Mouse (Mus musculus): ENCODE data around the gene Lsm10.
"Not testable (repeated sequence)": the region's sequence is repeated elsewhere in the genome, so short reads cannot be mapped to it uniquely, and the experiment has no call there.

Gene Lsm10

DNA sequence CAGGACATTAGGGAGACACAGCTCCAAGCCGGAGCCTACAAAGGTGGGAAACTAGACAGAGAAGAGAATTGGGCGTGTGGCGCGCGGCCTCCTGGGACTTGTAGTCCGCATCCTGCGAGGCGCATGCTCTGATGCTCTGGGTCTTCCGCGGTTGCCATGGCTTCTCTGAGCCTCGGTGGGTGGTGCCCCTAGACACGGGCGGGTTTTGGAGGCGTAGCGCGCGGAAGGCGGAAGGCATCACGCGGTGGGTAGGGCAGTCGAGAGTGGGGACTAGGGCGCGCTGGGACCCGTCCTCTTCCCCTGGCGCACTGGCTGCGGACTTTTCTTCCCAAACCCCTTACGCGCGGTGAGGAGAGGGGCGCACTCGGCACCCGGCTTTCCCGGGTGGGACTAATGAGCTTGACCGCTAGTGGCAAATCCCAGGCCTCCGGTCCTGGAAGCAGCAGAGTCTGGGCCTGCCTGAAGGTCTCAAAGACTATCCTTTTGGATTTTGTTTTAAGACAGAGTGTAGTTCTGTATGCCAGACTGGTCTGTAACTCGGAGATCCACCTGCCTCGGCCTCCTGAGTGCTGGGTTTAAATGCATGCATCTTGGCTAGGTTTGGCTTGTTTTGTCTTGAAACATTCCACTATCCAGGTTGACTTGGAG lies at the start of gene Lsm10:
Gene Lsm10, plus strand, starts transcription at position 160 of the 648 bp plus-strand sequence.
- peak; percentile 92 for DNase-seq

DNA sequence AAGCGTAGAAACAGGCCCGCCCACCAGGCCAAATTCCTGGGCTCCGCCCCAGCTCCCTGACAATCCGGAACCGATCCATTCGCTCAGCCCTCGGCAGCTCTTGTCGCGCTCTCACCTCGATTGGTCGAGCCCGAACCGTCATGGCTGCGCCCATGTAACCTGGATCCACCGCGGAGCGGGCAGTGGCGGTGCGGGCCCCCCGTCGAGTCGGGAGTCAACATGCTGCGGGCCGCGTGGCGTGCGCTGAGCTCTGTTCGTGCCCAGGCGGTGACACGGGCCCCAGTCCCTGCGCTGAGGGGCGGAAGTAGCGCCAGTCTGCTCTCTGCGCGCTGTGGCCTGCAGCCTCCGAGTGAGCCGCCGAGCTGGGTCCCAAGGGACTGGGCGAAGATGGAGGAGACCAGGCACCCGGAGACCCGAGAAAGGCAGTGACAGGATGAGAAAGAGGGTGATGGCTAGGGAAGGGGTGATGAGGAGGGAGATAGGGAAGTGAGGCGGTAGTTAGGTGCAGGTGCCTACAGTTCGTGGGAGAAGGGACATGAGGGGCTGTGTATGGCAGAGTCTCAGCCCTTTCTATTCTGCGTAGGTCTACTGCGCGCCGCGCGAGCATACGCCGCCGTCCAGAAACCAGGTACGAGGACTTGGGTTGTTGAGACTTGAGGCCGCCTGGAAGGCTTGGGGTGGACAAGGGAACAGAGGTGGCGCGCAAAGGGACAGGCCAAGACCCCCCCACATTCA lies 49.4 kb upstream of the Lsm10 start, which contains the start of gene Mrps15:
Gene Mrps15, plus strand, starts transcription at position 75 of the 735 bp plus-strand sequence.
- peak; percentile 81 for DNase-seq

DNA sequence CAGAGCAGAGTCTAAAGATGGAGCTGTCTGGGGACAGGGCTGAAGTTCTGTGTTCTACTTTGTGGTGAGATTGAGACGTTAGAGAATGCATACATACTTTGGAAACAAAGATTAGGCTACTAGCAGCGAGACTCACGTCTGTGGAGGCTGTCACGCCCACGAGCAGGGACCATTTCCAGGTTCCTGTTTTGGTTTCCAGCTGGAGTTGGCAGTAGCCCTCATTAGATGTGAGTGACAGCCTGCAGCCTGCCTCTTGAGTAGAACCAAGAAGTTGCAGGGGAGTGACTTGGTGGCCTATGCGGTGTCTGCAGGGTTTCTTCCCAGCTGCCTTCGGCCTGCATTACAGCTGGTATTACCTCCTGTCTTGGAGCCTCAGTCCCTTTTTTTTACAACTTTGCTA lies 44.8 kb upstream of the Lsm10 start:
- no peak for DNase-seq

DNA sequence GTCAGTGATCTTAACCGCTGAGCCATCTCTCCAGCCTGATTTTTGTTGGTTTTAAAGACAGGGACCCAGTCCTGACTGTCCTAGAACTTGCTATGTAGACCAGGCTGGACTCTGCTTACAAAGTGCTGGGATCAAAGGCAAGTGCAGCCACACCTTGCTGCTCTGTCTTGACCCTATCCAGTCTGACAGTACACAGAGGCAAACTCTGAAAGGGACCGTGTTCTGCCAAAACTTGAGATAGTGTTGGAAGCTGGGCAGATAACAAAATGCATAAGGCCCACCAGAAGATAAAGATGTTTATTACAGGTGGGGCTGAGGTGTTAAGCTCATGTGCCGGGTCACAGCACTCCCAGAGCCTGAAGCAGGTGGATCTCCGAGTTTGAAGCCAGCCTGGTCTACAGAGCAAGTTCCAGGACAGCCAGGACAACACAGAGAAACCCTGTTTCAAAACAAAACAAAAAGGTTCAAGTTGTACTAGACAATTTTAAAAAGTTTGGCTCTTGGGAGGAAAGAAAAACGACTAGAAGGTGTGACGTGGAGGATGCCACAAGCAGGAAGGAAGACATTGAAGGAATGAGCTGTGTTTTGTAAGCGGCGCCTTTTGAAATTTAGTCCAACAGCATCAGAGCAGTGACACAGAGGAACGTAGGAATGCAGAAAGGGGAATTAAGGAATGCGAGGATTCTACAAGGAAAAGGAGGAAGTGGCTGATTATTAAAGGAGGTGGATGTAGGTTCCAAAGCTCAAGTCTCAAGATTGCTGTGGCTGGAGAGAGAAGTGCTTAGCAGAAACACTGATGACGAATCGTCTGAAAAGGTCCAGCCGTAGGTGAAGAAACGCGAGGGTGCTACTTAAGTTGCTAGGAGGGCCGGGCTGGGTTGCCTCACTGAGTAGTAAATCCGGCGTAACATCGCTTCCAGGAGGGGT lies 39.0 kb upstream of the Lsm10 start:
- DNase-seq: no peak

DNA sequence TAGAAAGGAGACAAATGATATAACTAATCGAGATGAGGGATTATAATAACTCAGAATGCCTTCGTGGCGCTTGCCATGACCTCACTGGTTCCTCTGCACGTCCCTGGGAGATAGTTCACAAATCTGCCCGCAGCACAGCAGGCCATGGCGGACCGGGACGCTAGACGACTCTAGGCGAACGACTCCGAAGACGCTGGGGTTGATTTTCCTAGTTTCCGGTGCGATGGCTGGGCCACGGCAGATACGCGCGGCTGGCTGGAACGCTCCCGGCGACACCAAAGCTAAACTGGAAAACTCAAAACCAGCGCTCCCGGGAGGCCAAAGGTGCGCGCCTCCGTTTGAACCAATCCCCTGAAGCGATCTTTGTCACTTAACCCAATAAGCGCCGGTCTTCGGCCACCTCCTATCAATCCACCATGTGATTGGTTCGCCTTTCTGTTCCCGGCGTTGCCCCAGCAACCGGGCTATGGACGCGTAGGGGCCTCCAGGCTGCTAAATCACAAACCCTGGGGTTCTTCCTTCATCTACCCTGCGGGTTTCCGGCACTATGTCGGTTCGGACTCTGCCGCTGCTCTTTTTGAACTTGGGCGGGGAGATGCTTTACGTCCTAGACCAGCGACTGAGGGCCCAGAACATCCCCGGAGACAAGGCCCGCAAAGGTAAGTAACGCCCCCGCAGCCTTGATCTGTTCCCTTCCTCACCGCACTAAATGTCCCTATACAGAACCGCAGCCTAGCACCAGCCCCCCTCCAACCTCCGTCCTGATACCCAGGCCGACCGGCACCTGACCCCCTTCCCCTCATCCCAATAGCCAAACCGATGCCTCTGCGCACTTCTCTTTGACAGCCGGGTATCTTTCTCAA lies 38.1 kb upstream of the Lsm10 start, which contains the start of gene Oscp1:
Gene Oscp1, plus strand, starts transcription at position 432 of the 863 bp plus-strand sequence.
- peak; percentile 85 for DNase-seq

DNA sequence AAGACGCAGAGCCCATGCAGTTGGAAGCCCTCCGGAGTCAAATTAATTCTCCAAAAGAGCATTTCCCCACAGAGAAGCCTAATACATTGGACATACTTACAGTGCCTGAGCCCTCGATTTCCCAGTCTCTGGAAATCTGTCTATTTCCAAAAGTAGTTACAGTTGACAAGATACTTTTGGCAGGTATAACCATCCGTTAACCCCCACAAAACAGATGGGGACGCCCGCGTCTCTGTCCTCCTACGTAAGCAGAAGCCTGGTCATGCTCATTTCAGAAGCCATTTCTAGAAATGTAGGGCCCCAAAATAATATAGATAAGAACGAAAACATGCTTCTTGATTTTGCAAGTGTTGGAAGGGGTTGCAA lies 37.4 kb upstream of the Lsm10 start:
- peak; percentile 16 for DNase-seq

DNA sequence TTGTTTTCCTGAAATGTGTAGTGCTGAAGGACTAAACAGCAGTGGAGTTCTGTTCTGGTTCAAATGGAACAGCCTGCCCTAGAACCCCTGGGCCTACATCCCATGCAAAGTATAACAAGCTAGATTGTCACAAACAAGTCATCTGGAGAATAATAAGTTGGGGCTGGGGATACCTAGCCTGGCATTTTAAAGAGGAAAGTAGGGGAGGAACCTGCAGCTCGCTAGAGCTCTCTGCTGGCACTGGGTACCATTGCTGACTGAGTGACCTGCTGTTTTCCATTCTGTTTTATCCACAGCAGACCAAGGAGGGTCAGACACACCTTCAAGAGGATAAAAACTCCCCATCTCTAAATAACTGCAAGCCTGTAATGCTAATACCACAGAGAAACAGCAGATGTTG lies 33.6 kb upstream of the Lsm10 start:
- no peak for DNase-seq

DNA sequence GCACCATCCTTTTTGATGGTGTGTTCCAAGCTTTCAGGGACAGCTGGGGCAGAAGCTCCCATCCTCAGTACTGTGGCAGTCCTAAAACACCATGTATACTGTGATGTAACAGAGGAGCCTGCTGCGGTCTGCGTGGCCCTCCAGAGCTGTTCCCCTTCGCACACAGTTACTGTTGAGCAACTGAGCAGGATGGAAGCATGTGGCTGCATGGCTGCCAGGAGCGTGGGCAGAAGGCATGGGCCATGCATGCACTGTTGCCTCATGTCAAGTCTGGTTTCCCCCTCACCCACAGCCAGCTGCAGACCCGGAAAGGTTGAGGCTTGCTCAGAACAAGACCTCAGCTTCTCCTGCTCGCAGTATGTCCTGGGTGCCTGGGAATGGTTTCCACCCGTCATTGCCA lies 31.2 kb upstream of the Lsm10 start:
- no peak for DNase-seq

DNA sequence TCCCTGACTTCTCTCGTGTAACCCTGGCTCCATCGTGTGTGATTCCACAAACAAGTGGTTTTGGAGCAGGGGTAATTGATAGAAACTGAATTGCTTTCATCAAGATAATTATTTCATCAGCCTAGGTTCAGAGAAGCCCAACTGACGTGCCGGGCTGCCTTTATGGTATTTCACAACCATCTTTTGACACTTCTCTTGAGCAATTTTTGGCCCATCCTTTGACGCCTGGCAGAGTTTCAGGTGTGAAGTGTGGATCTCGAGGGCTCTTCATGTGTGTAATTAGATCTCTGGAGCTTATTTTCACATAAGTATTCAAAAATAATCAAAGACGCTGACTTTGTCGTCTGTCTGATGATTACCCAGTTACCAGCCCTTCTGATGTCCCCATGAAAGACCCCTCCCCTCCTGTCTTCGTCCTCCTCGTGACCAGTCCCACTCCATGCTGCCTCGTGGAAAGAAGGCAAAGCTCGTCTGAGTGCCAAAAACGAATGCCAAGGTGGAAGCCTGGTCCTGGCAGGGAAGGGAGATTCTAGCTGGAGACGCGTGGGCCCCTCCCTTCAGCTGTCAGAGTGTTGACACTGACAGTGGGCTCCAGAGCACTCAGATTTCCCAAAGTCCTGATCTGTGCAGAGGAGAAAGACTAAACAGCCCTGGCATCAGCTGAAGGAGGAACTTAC lies 28.9 kb upstream of the Lsm10 start:
- no peak for DNase-seq

DNA sequence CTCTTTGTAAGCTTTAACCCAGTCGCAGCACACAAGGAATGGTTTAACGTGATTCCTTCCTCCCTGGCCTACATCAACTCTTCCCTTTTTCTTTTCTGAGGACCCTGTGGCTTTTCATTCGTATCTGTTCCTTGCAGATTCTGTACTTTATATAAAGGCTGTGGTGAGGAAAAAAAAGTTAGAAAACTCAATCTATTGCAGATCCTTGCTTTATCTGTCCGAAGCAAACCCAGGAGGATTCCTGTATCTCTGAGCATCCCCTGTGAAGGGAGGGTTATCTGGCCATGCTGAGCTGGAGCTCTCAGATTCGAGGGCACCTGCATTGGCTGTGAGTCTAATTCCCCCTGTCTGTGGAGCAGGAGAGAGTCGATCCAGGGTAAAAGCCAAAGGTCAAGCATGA lies 27.6 kb upstream of the Lsm10 start:
- DNase-seq: no peak

DNA sequence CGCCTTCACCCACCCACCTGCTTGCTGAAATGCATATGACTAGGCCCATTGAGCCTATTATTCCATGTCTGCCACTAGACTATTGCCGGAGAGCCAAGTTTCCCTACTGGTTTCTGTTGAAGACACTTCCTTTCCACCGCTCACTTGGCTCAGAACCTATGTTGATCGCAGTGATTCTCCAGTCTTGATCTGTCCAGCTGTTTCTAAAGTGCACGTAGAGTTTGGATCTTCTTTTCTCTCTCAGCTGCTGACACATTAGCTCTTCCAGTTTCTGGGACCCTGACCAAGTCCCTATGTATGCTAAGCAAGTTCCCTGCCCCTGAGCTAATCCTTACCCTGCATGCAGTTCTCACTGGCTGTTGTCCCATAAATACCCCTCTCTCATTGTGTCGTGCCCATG lies 18.6 kb upstream of the Lsm10 start:
- no peak for DNase-seq

DNA sequence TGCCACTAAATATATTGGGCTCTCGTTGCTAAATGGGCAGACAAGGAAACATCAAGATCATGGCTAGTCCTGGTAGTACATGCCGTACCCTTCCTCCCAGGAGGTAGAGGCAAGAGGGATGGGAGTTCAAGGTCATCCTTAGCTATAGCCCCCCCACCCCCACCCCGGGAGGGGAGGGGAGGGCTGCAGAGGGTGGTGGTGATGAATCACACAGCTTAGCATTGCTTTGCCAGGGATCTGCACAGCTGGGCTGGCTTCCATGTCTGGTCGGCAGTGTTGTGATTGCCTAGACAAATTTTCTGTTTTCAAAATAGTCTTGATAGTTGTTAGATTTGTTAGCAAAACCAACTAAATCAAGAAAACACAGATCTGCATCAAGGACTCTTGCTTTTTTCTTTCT lies 17.2 kb upstream of the Lsm10 start:
- no peak for DNase-seq

DNA sequence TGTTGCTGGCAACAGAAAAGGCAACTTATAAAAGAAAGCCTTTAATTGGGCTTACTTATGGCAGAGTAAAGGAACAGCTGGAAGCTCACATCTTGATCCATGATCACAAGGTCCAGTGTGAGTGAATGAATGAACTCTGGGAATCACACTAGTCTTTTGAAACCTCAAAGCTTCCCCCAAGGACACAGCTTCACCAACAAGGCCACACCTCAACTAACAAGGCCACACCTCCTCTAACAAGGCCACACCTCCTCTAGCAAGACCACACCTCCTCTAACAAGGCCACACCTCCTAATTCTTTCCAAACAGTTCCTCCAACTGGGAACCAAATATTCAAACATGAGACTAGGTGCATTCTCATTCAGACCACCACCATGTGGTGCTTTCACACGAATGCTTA lies 14.8 kb upstream of the Lsm10 start:
- no peak for DNase-seq

DNA sequence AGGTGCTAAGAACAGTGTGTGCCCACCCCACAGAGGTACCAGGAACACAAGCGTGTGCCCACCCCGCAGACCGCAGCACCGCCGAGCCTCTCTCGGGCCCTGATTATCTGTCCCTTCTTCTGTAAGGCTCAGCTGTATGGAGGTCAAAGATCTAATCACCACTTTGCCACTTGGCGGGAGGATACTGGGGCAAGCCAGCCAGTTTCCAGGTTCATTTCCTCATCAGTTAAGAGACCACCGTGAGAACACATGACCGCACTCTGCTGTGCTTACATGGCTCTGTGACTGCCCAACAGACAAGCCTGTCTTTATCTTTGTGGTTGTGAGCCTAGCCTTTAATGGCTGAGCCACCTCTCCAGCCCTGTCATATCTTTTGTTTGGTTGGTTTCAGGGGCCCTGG lies 13.4 kb upstream of the Lsm10 start:
- no peak for DNase-seq

DNA sequence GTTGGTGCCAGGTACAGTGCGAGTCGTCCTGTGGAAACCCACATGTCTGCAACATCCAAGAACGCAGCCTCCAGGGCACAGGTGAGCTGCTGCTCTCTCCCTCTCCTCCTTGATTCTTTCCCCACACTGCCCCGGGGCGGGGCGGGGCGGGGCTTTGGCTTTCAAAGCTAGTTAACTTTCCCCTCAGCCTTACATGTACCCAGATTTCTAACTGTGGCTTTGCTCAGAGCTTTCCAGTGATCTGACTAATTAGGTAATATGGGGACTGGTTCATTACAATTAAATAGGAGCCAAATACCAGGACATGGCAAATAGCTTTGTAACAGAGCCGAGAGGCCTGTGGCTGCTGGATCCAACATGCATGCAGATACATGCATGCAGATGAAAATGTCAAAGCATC lies 12.0 kb upstream of the Lsm10 start:
- DNase-seq: no peak

DNA sequence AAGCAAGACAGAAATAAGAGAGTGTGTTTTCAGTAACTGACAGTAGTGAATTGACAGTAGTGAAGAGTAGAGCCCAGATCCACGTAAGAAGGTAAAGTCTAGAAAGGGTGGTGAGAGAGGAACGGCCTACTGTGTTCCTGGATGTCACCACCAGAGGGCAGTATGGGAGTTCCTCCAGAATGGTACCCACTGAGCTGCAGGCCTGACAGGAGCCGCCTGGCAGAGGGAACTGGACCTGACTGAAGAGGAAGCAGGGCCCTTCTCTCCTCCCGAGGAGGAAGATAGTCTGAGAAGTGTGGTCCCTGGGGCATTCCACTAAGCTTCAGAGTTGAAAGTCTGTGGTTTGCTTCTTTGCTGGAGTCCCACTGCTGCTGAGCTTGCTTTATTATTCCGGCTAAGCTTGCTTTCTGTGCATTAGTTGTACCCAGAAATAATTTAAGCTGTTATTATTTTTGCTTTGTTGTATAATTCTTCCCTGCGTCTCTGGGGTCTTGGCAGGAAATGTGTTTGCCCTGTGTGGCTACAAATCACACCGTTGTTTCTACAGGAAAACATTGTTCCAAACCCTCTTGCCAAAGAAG lies 10.3 kb upstream of the Lsm10 start:
- DNase-seq: peak; percentile 76

DNA sequence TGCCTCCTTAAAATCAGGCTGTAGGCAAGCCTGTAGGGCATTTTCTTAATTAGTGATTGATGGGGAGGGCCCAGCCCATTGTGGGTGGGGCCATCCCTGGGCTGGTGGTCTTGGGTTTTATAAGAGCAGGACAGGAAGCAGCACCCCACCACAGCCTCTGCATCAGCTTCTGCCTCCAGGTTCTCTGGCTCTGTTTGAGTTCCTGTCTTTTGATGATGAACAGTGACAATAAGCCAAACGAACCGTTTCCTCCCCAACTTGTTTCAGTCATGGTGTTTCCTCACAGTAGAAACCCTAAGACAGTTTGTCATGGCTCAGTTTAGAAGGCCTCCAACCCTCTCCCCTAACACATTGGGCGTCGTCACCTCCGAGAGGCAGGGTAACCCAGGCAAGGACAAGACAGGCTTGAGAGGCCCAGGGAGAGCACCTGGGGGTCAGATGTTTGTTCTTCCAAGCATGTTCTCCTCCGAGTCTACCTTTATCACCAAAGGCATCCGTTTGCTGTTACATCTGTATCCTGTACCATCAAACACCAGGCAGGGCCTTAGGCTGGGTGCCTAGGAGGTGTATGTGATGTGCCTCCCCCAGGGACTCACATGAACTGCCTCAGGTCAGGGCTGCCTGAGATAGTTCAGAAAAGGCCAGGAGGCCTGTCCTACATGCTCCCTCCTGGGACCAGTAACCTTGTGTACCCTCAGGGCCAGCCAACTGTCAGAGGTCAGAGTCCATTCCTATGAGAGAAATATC lies 6.1 kb upstream of the Lsm10 start:
- DNase-seq: no peak

DNA sequence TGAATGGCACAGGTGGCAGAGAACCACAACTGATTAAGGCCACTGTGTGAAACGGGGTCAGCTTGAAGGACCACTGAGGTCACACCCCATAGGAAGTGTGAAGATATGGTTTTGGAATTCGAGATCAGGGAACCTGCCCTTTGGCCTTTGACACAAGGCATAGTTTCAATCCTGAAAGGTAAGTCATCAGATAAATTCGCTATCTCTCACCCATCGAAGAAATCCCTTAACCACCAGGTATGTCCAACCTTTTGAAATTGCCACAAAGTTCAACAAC lies 5.6 kb upstream of the Lsm10 start:
- DNase-seq: no peak

DNA sequence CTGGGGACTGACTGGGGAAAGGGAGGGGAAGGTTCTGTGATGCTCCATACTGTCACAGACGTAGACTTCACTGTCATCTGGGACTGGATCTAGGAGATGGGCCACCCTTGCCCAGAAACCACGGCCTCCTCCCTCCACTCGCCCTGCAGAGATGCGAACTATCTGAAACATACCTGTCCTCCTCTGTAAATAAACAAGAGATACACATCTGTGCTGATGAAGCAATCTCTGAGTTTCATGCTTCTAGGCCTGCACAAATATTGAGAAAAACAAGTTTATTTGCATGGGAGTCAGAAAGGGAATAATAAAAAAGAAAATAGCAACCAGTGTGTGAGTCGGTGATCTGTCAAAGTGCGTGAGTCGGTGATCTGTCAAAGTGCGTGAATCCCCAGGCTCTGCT lies 4.5 kb upstream of the Lsm10 start:
- DNase-seq: no peak

DNA sequence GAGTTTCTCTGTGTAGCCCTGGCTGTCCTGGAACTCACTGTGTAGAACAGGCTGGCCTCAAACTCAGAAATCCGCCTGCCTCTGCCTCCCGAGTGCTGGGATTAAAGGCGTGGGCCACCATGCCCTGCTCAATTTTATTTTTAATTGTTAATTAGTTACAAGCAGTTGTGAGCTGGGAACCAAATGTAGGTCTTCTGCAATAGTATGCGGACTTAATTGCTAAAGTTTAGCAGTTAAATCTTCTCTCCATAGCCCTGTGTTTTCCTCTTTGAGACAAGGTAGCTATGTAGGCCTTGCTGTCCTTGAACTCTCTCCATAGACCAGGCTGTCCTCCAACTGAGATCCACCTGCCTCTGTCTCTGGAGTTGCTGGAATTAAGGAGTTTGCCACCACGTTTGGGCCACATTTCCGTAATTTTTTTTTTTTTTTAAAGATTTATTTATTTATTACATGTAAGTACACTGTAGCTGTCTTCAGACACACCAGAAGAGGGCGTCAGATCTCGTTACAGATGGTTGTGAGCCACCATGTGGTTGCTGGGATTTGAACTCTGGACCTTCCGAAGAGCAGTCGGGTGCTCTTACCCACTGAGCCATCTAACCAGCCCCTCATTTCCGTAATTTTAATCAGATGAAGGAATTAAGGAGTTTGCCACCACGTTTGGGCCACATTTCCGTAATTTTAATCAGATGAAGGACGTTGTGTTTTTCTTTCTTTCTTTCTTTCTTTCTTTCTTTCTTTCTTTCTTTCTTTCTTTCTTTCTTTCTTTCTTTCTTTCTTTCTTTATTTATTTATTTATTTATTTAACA lies 597 bp upstream of the Lsm10 start:
- not testable (repeated sequence) for DNase-seq

Measured in right cerebral cortex, postnatal 4 days (tissue).